Mouse (Mus musculus): ENCODE measurements around the gene Ndufaf3.
A peak's percentile ranks its signal among the peaks of the same experiment; 100 is the strongest.

The Ndufaf3 gene

DNA sequence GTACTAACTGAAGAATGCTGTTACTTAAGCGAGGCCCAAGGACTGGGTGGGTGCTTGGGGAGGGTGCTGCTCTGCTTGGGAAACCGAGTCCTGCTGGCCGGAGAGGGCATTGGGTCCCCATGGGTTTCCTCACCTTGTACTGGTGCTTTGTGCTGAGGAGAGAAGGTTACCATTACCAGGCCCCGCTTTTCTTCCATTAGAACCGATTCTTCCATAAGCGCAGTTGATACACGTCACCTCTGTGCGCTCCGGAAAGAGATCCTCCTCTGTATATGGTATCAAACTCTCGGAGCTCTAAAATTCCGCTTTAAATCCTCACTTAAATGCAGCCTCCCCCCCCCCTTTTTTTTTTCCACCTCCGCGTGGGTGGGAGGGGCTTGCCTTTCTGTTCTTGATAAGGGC, 49.3 kb downstream of the Ndufaf3 start:
- DNase-seq (ENCODE audit: low read depth, low spot score), result peak; percentile 49

GRCm38 (mm10) chr9:108517253-108517930, 49.8 kb downstream of the Ndufaf3 start:
- peak; percentile 85 for DNase-seq (ENCODE audit: low read depth, low spot score)

DNA sequence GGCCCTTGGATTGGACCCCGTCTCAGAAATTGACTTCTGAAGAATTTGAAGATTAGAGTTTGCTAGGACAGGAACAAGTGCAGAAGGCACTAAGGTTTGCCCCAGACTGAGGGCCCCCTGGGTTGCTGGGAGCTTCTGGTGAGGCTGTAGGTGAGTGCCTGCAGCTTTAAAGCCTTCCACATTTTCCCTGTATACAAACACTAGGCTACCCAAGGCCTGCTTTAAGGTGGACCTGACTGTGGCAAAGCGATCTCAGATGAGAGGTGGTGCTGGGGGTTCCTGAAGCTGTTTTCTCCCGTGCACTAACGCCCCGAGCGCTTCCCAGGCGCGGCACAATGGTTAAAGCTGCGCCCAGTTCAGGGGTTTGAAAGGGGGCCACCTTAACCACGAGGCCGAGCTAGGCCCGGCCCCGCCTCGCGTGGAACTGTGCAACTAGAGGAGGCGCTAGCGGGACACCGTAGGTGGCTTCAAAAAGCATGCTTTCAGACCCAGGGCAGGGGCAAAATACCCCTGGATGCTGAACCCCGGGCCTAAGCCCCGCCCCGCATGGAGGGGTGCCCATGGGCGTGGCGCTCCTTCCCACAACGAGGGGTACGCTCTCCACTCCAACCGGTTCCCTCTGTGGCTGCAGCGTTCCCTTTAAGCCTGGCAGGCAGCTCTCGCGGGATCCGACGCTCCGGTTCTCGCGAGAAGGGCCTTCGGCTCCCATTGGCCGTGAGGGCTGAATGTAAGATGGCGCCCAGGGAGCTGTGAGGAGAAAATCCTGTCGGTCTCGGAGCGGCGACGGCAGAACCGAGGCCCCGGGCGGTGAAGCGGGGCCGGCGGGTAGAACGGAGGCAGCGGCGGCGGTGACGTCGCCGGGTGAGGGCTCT, 50.6 kb downstream of the Ndufaf3 start, which contains the start of gene Qrich1:
Qrich1 (plus strand) TSS at position 427 of the 872 bp plus-strand sequence.
- DNase-seq (ENCODE audit: low read depth, low spot score), result peak; percentile 99

All from forelimb bud, embryonic 11.5 days (tissue).